Mouse (Mus musculus): ENCODE measurements around the gene Nmt1. TPM values are rescaled to one million over a fixed set of nuclear protein-coding genes. Genes with fewer than 3 reads are reported as not detected.

The Nmt1 gene
- total and polyA plus RNA-seq, 3 experiments: 9.2 to 83.8 (median 51.2) TPM

- ATAC-seq (ENCODE audit: extremely low read depth, insufficient number of reproducible peaks, low FRiP score, poor library complexity, severe bottlenecking): no peak
These were observed 46.9 kb downstream of the Nmt1 start for GRCm38 (mm10) chr11:103074796-103075323.

GRCm38 (mm10) chr11:103076010-103076409, 48.0 kb downstream of the Nmt1 start:
- H3K4me3 ChIP-seq (ENCODE audit: low read depth, low read length): no peak overlapping the region
- TF ChIP-seq POLR2AphosphoS5 (IDR thresholded peaks at IDR 0.05; ENCODE audit: insufficient replicate concordance, low read depth, low read length) (no peak), GATA2 (IDR thresholded peaks at IDR 0.05; ENCODE audit: borderline replicate concordance, low read depth, low read length) (no peak), TAL1 (conservative IDR thresholded peaks at IDR 0.05; ENCODE audit: low read depth, low read length) (no peak), CTCF (IDR thresholded peaks at IDR 0.05; ENCODE audit: low read depth, low read length) (no peak), GATA1 (IDR thresholded peaks at IDR 0.05; ENCODE audit: borderline replicate concordance, low read length) (no peak)
- peaks cover 8% of the 10 kb centered on the region for H3K36me3 ChIP-seq (replicated peaks)
- ATAC-seq (ENCODE audit: extremely low read depth, insufficient number of reproducible peaks, low FRiP score, poor library complexity, severe bottlenecking) (no peak), DNase-seq (ENCODE audit: low spot score) (no peak)
- peaks cover 12% of the 10 kb centered on the region for H3K4me1 ChIP-seq (ENCODE audit: insufficient read depth, low read depth, low read length)
- no peaks in the 10 kb centered on the region for H3K9me3 ChIP-seq (replicated peaks)
- H3K27me3 ChIP-seq (ENCODE audit: insufficient read depth, low read length): peaks cover 57% of the 10 kb centered on the region

More at GRCm38 (mm10) chr11:103074796-103075323, 46.9 kb downstream of the Nmt1 start:
- peaks cover 19% of the 10 kb centered on the region for H3K36me3 ChIP-seq (replicated peaks)
- no peak for DNase-seq (ENCODE audit: low spot score)
- H3K4me1 ChIP-seq (ENCODE audit: insufficient read depth, low read depth, low read length): peaks cover 12% of the 10 kb centered on the region; the same call in 1 of the 2 replicates
- peaks cover 46% of the 10 kb centered on the region for H3K27me3 ChIP-seq (ENCODE audit: insufficient read depth, low read length)
- H3K4me3 ChIP-seq (ENCODE audit: low read depth, low read length): no peak overlapping the region
- TF ChIP-seq TAL1 (conservative IDR thresholded peaks at IDR 0.05; ENCODE audit: low read depth, low read length) (no peak), GATA1 (IDR thresholded peaks at IDR 0.05; ENCODE audit: borderline replicate concordance, low read length) (no peak), POLR2AphosphoS5 (IDR thresholded peaks at IDR 0.05; ENCODE audit: insufficient replicate concordance, low read depth, low read length) (no peak)
- no peaks in the 10 kb centered on the region for H3K9me3 ChIP-seq (replicated peaks)

GRCm38 (mm10) chr11:103076581-103076980, 48.6 kb downstream of the Nmt1 start:
- Histone ChIP-seq H3K4me1 (ENCODE audit: insufficient read depth, low read depth, low read length) (peaks cover 12% of the 10 kb centered on the region), H3K36me3 (replicated peaks) (peaks cover 2% of the 10 kb centered on the region), H3K9me3 (replicated peaks) (no peaks in the 10 kb centered on the region), H3K4me3 (ENCODE audit: low read depth, low read length) (no peak overlapping the region), H3K27me3 (ENCODE audit: insufficient read depth, low read length) (peaks cover 59% of the 10 kb centered on the region)
- DNase-seq (ENCODE audit: low spot score): no peak
- no peak for ATAC-seq (ENCODE audit: extremely low read depth, insufficient number of reproducible peaks, low FRiP score, poor library complexity, severe bottlenecking)
- no peak for TF ChIP-seq TAL1 (conservative IDR thresholded peaks at IDR 0.05; ENCODE audit: low read depth, low read length)
- no peak for TF ChIP-seq POLR2AphosphoS5 (IDR thresholded peaks at IDR 0.05; ENCODE audit: insufficient replicate concordance, low read depth, low read length)
- no peak for TF ChIP-seq GATA1 (IDR thresholded peaks at IDR 0.05; ENCODE audit: borderline replicate concordance, low read length)
- no peak for TF ChIP-seq CTCF (IDR thresholded peaks at IDR 0.05; ENCODE audit: low read depth, low read length)
- no peak for TF ChIP-seq GATA2 (IDR thresholded peaks at IDR 0.05; ENCODE audit: borderline replicate concordance, low read depth, low read length)

GRCm38 (mm10) chr11:103078131-103078530, 50.1 kb downstream of the Nmt1 start:
- ATAC-seq (ENCODE audit: extremely low read depth, insufficient number of reproducible peaks, low FRiP score, poor library complexity, severe bottlenecking): no peak
- TF ChIP-seq TAL1 (conservative IDR thresholded peaks at IDR 0.05; ENCODE audit: low read depth, low read length) (no peak), GATA2 (IDR thresholded peaks at IDR 0.05; ENCODE audit: borderline replicate concordance, low read depth, low read length) (no peak), CTCF (IDR thresholded peaks at IDR 0.05; ENCODE audit: low read depth, low read length) (no peak), GATA1 (IDR thresholded peaks at IDR 0.05; ENCODE audit: borderline replicate concordance, low read length) (no peak), POLR2AphosphoS5 (IDR thresholded peaks at IDR 0.05; ENCODE audit: insufficient replicate concordance, low read depth, low read length) (no peak)
- DNase-seq (ENCODE audit: low spot score): no peak
- no peaks in the 10 kb centered on the region for H3K9me3 ChIP-seq (replicated peaks)
- H3K27me3 ChIP-seq (ENCODE audit: insufficient read depth, low read length): peaks cover 68% of the 10 kb centered on the region
- no peak overlapping the region for H3K4me3 ChIP-seq (ENCODE audit: low read depth, low read length)
- H3K4me1 ChIP-seq (ENCODE audit: insufficient read depth, low read depth, low read length): peaks cover 12% of the 10 kb centered on the region
- no peaks in the 10 kb centered on the region for H3K36me3 ChIP-seq (replicated peaks)

GRCm38 (mm10) chr11:103080323-103081091, 52.5 kb downstream of the Nmt1 start:
- H3K9me3 ChIP-seq (replicated peaks): no peaks in the 10 kb centered on the region
- H3K27me3 ChIP-seq (ENCODE audit: insufficient read depth, low read length): peaks cover 56% of the 10 kb centered on the region
- no peaks in the 10 kb centered on the region for H3K36me3 ChIP-seq (replicated peaks)
- peaks cover 12% of the 10 kb centered on the region for H3K4me1 ChIP-seq (ENCODE audit: insufficient read depth, low read depth, low read length)
- no peak for DNase-seq (ENCODE audit: low spot score)
- no peak overlapping the region for H3K4me3 ChIP-seq (ENCODE audit: low read depth, low read length)
- TF ChIP-seq GATA1 (IDR thresholded peaks at IDR 0.05; ENCODE audit: borderline replicate concordance, low read length) (no peak), CTCF (IDR thresholded peaks at IDR 0.05; ENCODE audit: low read depth, low read length) (no peak), POLR2AphosphoS5 (IDR thresholded peaks at IDR 0.05; ENCODE audit: insufficient replicate concordance, low read depth, low read length) (no peak), GATA2 (IDR thresholded peaks at IDR 0.05; ENCODE audit: borderline replicate concordance, low read depth, low read length) (no peak), TAL1 (conservative IDR thresholded peaks at IDR 0.05; ENCODE audit: low read depth, low read length) (no peak)
- ATAC-seq (ENCODE audit: extremely low read depth, insufficient number of reproducible peaks, low FRiP score, poor library complexity, severe bottlenecking): no peak

GRCm38 (mm10) chr11:103081631-103082030, 53.6 kb downstream of the Nmt1 start:
- DNase-seq (ENCODE audit: low spot score) (no peak), ATAC-seq (ENCODE audit: extremely low read depth, insufficient number of reproducible peaks, low FRiP score, poor library complexity, severe bottlenecking) (no peak)
- H3K9me3 ChIP-seq (replicated peaks): no peaks in the 10 kb centered on the region
- TF ChIP-seq GATA2 (IDR thresholded peaks at IDR 0.05; ENCODE audit: borderline replicate concordance, low read depth, low read length): no peak
- TF ChIP-seq GATA1 (IDR thresholded peaks at IDR 0.05; ENCODE audit: borderline replicate concordance, low read length): no peak
- no peak for TF ChIP-seq TAL1 (conservative IDR thresholded peaks at IDR 0.05; ENCODE audit: low read depth, low read length)
- no peak for TF ChIP-seq POLR2AphosphoS5 (IDR thresholded peaks at IDR 0.05; ENCODE audit: insufficient replicate concordance, low read depth, low read length)
- TF ChIP-seq CTCF (IDR thresholded peaks at IDR 0.05; ENCODE audit: low read depth, low read length): no peak
- peaks cover 53% of the 10 kb centered on the region for H3K27me3 ChIP-seq (ENCODE audit: insufficient read depth, low read length)
- H3K4me1 ChIP-seq (ENCODE audit: insufficient read depth, low read depth, low read length): peaks cover 3% of the 10 kb centered on the region; the same call in 1 of the 2 replicates
- no peaks in the 10 kb centered on the region for H3K36me3 ChIP-seq (replicated peaks)
- no peak overlapping the region for H3K4me3 ChIP-seq (ENCODE audit: low read depth, low read length)

Data from G1E (cell line).